Mouse (Mus musculus): ENCODE results near the gene Eps8l2. TPM values are rescaled to one million over a fixed set of nuclear protein-coding genes. Genes with fewer than 3 reads are reported as not detected.

Gene Eps8l2
- total and polyA plus RNA-seq, 2 experiments from 2014 or later = 0.48 to 2.4 TPM

- WGBS = 59% methylated on average over 9 of the region's 9 CpGs
- Histone ChIP-seq H3K4me3 (ENCODE audit: low read depth, low read length) (no peak overlapping the region), H3K9me3 (ENCODE audit: low read length) (no peaks in the 10 kb centered on the region), H3K27ac (ENCODE audit: low read depth, low read length) (no peak overlapping the region), H3K9ac (replicated peaks; ENCODE audit: low read length, poor library complexity, severe bottlenecking) (no peak overlapping the region), H3K4me2 (ENCODE audit: low read depth, low read length, poor library complexity, severe bottlenecking) (no peak overlapping the region), H3K4me1 (ENCODE audit: insufficient read depth, low read length) (peaks cover 8% of the 10 kb centered on the region; the same call in 1 of the 2 replicates), H3K27me3 (ENCODE audit: insufficient read depth, low read length) (no peaks in the 10 kb centered on the region), H3K36me3 (ENCODE audit: insufficient read depth, low read length) (no peaks in the 10 kb centered on the region; the same call in 1 of the 2 replicates)
- no peak for TF ChIP-seq CTCF (IDR thresholded peaks at IDR 0.05)
- no peak for DNase-seq (ENCODE audit: low spot score)
- no peak for ATAC-seq (ENCODE audit: low FRiP score)
Observed at GRCm38 (mm10) chr7:141390326-141391259, 51.9 kb downstream of the Eps8l2 start.

DNA sequence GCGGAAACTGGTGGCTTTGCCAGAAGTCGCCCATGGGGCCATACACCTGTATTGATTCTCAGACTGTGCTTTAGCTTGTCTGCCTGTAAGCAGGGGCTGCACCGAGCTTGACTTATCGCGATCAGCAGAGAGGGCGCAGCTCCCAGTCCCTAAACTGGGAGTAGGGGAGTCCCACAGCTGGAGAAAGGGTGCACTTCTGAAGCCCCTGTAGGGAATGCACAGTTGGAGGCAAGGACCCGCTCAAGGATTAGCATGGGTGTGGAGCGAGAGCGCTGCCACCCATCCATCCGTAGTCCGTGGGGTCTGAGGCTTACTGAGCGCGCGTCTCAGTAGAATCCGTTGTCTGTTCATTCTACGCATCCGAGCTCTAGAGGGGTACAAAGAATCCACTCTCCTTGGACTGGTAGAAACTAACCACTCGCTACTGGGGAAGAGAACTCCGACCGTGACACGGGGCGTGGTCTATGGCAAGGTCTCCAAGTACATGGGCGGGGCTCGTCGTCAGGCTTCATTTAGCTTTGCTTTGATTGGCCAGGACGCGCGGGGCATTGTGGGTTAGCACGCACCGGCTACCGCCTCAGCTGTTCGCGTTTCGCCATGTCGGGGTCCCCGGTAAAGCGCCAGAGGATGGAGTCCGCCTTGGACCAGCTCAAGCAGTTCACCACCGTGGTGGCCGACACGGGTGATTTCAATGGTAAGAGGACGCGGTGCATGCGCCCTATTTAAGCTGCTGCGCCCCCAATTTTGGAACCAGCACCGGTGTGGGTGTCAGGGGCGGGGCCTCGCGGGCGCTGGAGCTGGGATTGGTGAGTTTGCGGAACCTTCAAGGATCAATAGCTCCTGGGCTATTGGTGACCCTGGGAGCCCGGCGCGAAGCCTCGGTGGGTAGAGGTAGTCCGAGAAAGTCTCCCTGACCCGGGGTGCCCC is 53.2 kb downstream of the Eps8l2 start, which contains the start of gene Taldo1:
Taldo1 (plus strand) TSS at position 575 of the 927 bp plus-strand sequence.
- DNase-seq (ENCODE audit: low spot score) (peak; percentile 96), ATAC-seq (ENCODE audit: low FRiP score) (peak; percentile 95)
- peaks cover 7% of the 10 kb centered on the region for H3K36me3 ChIP-seq (ENCODE audit: insufficient read depth, low read length)
- H3K27me3 ChIP-seq (ENCODE audit: insufficient read depth, low read length) = no peaks in the 10 kb centered on the region
- H3K27ac ChIP-seq (ENCODE audit: low read depth, low read length) = peak within 1 kb of the TSS; percentile 82
- peak within 1 kb of the TSS; percentile 65 for H3K9ac ChIP-seq (replicated peaks; ENCODE audit: low read length, poor library complexity, severe bottlenecking)
- TF ChIP-seq CTCF (IDR thresholded peaks at IDR 0.05) = no peak
- H3K4me1 ChIP-seq (ENCODE audit: insufficient read depth, low read length) = peaks cover 8% of the 10 kb centered on the region; the same call in 1 of the 2 replicates
- H3K9me3 ChIP-seq (ENCODE audit: low read length) = no peaks in the 10 kb centered on the region
- under 1% methylated on average over 57 of the region's 57 CpGs for WGBS
- peak within 1 kb of the TSS; percentile 79 for H3K4me2 ChIP-seq (ENCODE audit: low read depth, low read length, poor library complexity, severe bottlenecking)
- peak within 1 kb of the TSS; percentile 68 for H3K4me3 ChIP-seq (ENCODE audit: low read depth, low read length)

GRCm38 (mm10) chr7:141392552-141393222 is 54.0 kb downstream of the Eps8l2 start:
- ATAC-seq (ENCODE audit: low FRiP score) (no peak), DNase-seq (ENCODE audit: low spot score) (no peak)
- Histone ChIP-seq H3K4me2 (ENCODE audit: low read depth, low read length, poor library complexity, severe bottlenecking) (peak overlapping the region; percentile 79), H3K9ac (replicated peaks; ENCODE audit: low read length, poor library complexity, severe bottlenecking) (peak overlapping the region; percentile 65), H3K9me3 (ENCODE audit: low read length) (no peaks in the 10 kb centered on the region), H3K4me3 (ENCODE audit: low read depth, low read length) (peak overlapping the region; percentile 68), H3K27me3 (ENCODE audit: insufficient read depth, low read length) (no peaks in the 10 kb centered on the region), H3K36me3 (ENCODE audit: insufficient read depth, low read length) (peaks cover 7% of the 10 kb centered on the region), H3K4me1 (ENCODE audit: insufficient read depth, low read length) (peaks cover 8% of the 10 kb centered on the region; the same call in 1 of the 2 replicates), H3K27ac (ENCODE audit: low read depth, low read length) (peak overlapping the region; percentile 82; the same call in 1 of the 2 replicates)
- 28% methylated on average over 9 of the region's 9 CpGs for WGBS
- no peak for TF ChIP-seq CTCF (IDR thresholded peaks at IDR 0.05)

- no peak for TF ChIP-seq CTCF (IDR thresholded peaks at IDR 0.05)
- ATAC-seq (ENCODE audit: low FRiP score) (no peak), DNase-seq (ENCODE audit: low spot score) (no peak)
- 90% methylated on average over 7 of the region's 7 CpGs for WGBS
- peaks cover 18% of the 10 kb centered on the region for H3K36me3 ChIP-seq (ENCODE audit: insufficient read depth, low read length)
- H3K4me1 ChIP-seq (ENCODE audit: insufficient read depth, low read length) = peaks cover 8% of the 10 kb centered on the region; the same call in 1 of the 2 replicates
- H3K27me3 ChIP-seq (ENCODE audit: insufficient read depth, low read length) = no peaks in the 10 kb centered on the region
- no peak overlapping the region for H3K4me2 ChIP-seq (ENCODE audit: low read depth, low read length, poor library complexity, severe bottlenecking)
- no peak overlapping the region for H3K27ac ChIP-seq (ENCODE audit: low read depth, low read length)
- H3K4me3 ChIP-seq (ENCODE audit: low read depth, low read length) = no peak overlapping the region
- no peak overlapping the region for H3K9ac ChIP-seq (replicated peaks; ENCODE audit: low read length, poor library complexity, severe bottlenecking)
- no peaks in the 10 kb centered on the region for H3K9me3 ChIP-seq (ENCODE audit: low read length)
Observed at GRCm38 (mm10) chr7:141394158-141394557, 55.5 kb downstream of the Eps8l2 start.

GRCm38 (mm10) chr7:141394771-141395170 is 56.1 kb downstream of the Eps8l2 start:
- Histone ChIP-seq H3K4me2 (ENCODE audit: low read depth, low read length, poor library complexity, severe bottlenecking) (no peak overlapping the region), H3K27ac (ENCODE audit: low read depth, low read length) (no peak overlapping the region), H3K4me3 (ENCODE audit: low read depth, low read length) (no peak overlapping the region), H3K9ac (replicated peaks; ENCODE audit: low read length, poor library complexity, severe bottlenecking) (no peak overlapping the region), H3K9me3 (ENCODE audit: low read length) (no peaks in the 10 kb centered on the region), H3K4me1 (ENCODE audit: insufficient read depth, low read length) (peaks cover 8% of the 10 kb centered on the region; the same call in 1 of the 2 replicates), H3K36me3 (ENCODE audit: insufficient read depth, low read length) (peaks cover 22% of the 10 kb centered on the region), H3K27me3 (ENCODE audit: insufficient read depth, low read length) (no peaks in the 10 kb centered on the region)
- peak; percentile 91 for TF ChIP-seq CTCF (IDR thresholded peaks at IDR 0.05)
- DNase-seq (ENCODE audit: low spot score) (peak; percentile 73), ATAC-seq (ENCODE audit: low FRiP score) (no peak)
- WGBS = 20% methylated on average over 6 of the region's 6 CpGs
